Mouse (Mus musculus) activated CD4-positive, CD25-positive, alpha-beta regulatory T cell, adult 4 months (primary cell): ENCODE measurements around the gene Prrt4. TPM values are rescaled to one million over a fixed set of nuclear protein-coding genes. Genes with fewer than 3 reads are reported as not detected.
"Not testable (repeated sequence)": the region's sequence is repeated elsewhere in the genome, so short reads cannot be mapped to it uniquely, and the experiment has no call there.

Source experiments
- ATAC-seq: one replicate; pipeline ENCODE4 v1.8.0; 2017
- polyA plus RNA-seq, 2 experiments: library from polyadenylated mRNA; unstranded; fragments of 100-300 nt; shearing (Covaris generic); gene quantifications; one replicate each; pipeline ENCODE4 v1.2.1; 2017

The Prrt4 gene
- not detected for polyA plus RNA-seq

DNA sequence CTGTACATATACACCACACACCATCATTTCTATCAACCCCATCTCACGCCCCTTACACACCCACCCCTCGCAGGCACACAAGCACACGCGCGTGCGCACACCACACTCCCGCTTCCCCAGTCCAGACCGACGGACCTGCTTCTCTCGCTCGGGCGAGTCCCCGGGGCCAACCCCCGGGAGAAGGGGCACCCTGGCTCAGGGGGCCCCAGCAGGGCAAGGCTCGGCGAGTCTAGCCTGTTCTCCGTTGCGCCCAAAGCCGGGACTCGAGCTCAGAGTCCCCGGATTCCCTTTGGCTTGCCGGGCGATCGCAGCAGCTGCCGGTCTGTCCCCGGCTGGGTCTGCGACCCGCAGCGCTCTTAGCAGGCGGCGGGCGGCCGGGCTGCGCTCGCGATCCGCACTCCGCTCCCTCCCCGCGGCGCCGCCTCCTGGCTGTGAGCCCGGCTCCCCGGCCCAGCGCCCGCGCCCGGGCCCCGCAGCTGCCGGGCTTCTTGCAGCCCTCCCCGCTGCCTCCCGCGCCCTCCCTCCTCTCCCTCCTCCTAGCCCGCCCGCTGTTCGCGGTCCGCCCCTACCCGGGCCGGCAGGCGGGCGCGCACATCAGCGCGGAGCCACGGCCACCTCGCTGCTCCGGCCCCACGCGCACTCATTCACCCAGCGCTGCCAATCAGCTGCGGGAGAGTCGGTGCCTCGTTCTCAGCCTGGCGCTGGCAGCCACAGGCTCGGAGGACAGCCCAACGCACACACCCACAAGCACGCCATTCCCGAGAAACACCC lies at the start of gene Prrt4:
Gene Prrt4 (minus strand): TSS at position 697 of the 771 bp plus-strand sequence.
- ATAC-seq, result no peak

DNA sequence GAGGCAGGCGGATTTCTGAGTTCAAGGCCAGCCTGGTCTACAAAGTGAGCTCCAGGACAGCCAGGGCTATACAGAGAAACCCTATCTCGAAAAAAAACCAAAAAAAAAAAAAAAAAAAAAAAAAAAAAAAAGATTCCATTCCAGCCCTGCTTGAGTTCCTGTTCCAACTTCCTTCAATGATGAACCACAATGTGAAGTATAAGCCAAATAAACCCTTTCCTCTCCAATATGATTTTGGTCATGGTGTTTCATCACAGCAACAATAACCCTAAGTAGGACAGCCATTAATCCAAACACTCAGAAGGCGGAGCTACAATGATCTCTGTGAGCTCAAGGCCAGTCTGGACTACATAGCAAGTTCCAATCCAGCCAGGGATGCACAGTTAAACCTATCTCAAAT lies 38.3 kb upstream of the Prrt4 start:
- not testable (repeated sequence) for ATAC-seq

DNA sequence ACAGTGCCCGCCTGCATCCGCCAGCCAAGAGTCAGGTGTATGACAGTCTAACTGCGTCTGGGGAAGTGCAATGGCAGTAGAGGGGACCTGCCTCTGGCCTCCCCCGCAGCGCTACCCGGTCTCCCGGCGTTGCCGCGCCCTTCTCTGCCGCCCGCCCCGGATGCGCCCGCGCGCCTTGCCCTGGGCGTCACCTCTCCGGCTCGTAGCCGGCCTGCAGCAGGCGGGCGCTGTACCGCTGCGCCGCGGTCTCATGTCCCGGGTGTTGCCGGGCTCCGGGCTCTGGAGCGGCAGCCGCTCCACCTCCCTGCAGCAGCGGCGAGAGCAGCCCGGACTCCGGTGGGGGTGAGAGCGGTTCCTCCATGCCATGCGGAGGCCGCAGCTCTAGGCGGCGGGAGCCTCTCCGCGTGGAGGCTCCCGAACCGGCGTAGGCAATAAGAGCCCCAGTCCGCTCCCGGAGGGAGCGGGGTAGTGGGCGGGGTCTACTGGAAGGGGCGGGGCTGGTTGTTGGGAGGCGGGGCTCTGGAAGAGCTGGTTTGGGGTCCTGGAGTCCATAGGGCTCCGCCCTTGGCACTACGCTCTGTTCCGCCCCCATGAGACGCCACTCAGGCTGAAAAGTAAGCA lies 36.6 kb upstream of the Prrt4 start, which contains the start of gene Impdh1:
Gene Impdh1 (minus strand): TSS at position 484 of the 621 bp plus-strand sequence.
- peak; percentile 66 for ATAC-seq

DNA sequence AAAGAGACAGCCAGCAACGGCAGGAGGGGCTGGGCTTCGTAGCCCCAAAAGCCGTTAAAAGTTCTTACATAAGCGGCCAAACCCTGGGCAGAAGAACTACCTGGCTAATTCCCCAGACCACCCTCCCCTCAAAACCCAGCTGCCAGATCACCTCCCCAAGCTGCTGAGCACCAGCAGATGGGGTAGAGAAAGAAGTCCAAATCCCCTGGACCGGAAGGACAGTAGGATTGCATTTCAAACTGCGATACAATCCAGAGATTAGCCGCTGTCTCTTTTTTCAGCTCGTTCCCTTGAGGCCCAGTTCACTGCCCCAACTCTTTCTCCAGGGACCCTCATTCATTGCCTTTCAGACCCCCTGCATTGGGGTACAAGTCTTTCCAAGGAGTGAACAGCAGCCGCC lies 35.8 kb upstream of the Prrt4 start:
- ATAC-seq, result no peak

DNA sequence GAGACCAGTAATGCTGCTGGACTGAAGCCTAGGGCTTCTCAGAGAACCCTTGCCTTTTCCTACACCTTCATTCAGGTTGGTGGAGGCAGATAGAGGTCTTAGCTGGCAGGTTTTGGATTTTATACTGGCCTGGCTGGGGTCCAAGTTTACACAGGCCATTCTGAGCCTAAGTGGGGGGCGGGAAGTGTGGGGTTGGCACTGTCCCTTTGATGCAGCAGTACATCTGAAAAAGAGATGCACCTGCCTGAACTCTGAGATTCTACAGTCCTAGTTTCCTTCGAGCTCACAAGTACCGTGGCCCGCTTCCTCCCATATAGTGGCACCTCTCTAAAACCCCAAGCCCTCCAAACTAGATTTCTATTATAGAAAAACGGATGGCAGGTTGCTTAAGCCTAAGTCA lies 35.4 kb upstream of the Prrt4 start:
- ATAC-seq, result no peak

DNA sequence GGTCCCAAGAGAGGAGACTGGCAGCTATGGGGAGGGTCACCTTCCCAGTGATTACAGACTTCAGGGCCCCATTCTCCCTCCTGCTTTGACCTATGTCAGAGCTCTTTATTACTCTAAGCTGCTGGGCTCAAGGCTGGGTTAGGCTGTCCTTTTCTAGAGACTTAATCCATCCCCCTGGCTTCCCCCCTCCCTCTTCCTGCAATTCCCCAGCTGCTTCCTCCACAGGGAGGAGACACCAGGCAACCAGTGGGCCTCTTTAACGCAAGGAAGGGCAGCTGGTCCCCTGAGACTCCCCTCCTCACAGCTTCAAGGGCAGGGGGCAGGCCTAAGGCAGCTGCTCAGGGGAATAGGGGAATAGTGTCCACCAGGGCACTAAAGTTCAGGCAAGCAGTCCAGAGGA lies 34.9 kb upstream of the Prrt4 start:
- ATAC-seq, result no peak

DNA sequence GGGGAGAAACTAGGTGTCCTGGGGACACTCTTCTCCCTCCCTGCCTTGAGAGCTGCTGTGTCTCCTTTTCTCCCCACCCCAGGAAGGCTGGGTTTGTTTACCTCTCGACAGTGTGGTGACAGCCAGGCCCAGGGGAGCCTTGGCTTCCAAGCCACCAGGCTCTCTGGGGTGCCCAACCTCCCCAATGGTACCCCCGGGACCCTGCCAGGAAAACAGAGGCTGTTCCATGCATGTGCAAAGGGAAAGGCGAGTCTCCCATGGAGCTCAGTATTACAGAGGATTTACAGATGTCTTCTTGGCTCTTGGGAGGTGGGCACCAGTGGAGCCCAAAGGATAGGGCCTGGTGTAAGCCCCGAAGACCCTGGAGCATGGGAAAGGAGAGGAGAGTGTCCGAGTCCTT lies 34.1 kb upstream of the Prrt4 start:
- ATAC-seq, result no peak

DNA sequence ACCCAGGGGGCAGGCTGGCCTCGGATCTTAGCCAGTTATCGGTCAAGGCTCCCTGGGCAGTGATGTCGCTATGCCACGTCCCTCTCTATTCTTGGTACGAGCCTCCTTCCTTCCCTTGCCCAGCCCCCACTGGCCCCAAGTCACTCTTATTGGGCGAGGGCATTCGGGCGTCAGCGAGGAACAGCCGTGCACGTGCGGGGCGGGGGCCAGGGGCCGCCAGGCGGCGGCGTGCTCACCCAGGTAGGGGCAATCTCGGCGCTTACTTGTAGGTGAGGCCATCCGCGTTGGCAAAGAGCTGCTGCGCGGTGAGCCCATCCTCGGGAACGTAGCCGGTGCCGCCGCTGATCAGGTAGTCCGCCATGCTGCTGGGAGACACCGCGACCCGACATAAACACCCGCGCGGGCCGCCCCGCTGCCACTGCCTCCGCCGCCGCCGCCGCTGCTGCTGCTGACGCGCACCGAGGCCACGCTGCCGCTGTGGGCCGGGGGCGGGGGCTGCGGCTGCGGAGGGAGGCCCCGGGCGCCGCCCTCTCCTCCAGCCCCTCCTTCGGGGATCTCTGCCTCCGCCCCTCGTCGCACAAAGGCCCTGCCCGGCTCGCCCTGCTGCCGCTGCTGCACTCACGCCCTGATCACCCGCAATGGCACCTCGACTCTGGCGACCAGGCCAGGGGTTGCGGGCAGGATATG lies 32.6 kb upstream of the Prrt4 start:
- ATAC-seq, result peak; percentile 66

DNA sequence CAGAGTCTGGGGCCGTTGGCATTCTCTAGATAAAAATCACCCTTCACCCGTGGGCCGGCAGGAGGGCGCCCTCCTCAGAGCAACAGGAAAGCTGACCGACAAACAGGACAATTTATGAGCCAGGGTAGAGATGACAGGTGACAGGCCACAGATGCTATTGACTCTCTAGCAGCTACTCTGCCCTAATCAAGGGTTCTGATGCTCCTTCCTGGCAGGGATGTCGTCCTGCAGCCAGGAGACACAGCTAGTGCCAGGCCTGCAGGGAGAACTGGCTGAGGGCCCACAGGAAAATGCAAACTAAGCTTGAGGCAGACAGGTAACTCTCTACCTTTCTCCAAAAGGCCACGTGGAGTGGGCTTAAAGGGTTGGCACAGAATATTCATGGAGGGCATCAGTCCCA lies 31.8 kb upstream of the Prrt4 start:
- no peak for ATAC-seq

DNA sequence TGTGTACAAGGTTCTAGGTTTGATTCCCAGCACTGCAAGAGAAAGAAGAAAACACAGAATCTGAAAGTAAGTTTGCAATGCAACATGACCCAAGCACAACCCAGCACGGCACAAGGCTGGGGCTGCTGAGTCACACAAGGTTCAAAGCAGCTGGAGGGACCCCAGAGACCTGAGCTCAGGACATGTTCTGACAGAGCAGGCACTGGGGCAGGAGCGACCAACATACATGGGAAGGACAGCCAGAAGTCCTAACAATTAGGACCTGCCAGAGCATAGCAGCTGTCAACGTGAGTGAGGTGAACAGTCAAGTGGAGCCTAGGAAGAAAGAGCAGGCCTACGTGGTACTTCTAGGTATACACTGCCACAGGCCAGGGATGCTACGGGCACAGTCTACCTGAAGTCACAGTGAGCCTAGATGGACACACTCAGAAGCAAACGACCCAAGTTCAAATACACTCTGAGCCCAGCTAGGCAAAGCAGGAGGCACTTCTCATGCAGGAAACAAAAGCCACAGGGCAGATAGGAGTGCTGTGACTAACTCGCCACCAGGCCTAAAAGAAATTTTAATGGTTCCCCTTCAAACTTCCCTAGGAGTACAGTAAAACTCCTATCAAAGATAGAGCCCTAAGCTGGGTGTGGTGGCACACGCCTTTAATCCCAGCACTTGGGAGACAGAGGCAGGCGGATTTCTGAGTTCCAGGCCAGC lies 31.0 kb upstream of the Prrt4 start:
- no peak for ATAC-seq

DNA sequence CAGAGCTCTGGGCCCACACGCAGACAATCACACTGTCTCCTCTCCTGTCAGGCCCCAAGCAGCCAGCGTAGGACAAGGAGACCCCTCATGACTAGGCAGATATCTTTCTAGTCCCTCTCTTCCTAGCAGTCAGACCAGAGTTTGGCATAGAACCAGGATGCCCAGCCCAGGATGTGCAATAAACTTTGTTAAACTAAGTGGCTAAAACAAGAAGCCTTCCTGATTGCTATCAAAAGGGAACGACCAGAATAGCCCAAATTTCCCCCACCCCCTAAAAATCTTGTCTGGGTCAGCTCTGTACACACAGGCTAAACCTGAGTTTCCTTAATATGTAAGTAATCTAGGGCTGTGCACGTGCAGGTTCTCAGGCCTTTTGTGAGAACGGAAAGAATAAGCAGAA lies 28.8 kb upstream of the Prrt4 start:
- ATAC-seq, result no peak

DNA sequence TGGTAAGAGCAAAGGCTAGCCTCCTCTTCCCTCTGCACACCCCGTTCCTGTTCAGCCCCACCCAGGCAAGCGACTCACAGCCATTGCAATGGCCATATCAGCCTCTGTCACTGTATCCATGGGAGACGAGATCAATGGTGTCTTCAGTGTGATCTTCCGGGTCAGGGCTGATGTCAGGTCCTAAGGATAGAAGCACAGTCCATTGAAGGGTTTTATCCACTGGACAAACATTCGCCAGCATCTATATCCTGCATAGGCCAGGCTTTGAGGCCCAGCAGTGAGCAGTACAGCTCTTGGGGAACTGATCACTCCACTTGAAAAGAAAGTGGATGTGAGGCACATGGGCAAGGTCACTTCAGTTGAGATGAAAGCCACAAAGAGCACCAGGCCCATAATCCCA lies 27.6 kb upstream of the Prrt4 start:
- ATAC-seq, result no peak

DNA sequence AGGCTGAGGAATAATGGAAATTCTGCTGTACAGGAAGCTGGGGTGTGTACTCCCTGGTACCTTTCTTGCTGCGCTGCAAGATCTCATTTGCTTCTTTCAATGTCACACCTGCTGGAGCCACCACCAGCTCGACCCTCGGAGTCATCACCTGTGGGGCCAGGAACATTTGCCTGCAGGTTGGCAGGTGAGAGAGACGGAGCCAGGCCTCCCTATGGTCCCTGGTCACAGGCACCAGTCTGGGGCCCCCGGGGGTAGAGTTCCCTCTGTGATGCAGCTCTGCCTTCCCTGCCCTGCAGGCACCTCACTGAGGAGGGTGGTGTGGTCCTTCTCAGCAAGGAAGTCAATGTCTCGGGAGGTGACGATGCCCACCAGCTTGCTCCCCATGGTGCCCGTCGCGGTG lies 26.6 kb upstream of the Prrt4 start:
- ATAC-seq, result no peak

DNA sequence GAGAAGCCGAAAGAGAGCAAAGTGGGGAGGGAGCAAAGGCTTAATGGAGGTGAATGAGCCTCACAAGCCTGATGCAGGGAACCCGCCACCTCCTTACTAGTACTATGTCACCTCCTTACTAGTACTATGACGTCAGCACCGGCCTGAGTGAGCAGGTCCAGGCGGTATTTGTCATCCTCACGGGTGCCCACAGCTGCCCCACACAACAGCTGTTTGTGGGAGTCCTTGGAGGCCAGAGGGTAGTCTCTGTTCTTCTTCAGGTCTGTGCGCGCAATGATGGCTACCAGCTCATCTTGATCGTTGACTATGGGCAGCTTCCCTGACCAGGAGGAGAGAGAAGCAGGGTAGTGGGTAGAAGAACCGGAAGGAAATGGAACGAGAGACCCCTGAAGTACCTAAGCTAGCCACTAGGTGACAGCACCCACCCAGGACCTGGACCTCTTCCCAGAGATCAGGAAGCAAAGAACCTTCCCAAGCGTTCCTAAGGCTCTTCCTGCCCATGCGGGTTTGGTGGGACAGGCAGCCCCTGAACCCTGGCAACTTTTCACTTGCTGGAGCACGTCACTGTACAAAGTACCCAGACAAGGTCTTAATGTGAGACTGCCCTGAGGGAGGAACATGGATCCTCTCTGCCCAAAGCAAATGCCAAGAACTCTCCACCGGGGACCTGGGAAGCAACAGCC lies 25.7 kb upstream of the Prrt4 start:
- ATAC-seq, result peak; percentile 61

DNA sequence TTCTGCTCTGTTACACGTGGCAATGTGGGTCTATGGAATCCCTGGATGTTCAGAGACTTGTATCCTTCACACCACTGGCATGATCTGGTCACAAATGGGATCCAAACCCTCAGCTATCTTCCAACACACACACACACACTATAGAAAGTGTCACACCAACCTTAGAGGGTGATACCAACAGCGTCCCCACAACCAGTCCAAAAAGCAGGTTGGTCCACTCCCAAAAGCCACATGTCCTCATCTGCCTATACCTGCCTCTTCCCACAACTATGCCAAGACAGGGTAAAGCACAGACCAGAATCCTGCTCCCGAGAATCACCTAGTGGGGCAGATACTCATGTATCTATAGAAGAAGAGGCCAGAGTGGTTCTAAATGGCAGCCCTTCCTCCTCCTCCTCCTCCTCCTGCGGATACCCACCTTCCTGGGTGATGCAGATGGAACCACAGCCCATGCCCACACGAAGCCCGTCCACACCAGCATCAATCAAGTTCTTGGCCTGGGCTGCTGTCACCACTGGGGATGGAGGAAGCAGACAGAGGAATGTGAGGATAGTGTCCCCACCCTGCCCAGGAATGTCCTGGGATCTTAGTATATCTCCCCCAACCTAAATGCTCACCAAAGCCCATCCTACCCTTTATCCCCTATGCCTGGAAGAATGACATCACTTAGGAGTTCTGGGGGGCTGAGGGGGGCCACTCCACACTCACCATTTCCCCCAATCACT lies 24.6 kb upstream of the Prrt4 start:
- no peak for ATAC-seq

DNA sequence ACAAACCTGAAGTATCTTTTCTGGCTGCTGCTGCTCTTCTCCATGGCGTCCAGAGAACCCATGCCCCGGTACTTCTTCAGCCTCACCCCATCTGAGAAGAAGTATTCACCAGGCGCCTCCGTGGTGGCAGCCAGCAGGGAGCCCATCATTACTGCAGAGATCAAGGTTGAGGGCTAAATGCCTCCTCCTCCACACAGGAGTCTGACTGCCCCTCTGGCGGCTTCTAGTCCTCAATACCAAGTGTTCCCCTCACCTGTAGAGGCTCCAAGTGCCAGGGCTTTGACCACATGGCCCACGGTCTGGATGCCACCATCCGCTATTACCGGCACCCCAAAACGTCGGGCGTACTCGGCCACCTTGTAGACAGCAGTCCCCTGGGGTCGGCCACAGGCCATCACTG lies 23.7 kb upstream of the Prrt4 start:
- ATAC-seq, result no peak

DNA sequence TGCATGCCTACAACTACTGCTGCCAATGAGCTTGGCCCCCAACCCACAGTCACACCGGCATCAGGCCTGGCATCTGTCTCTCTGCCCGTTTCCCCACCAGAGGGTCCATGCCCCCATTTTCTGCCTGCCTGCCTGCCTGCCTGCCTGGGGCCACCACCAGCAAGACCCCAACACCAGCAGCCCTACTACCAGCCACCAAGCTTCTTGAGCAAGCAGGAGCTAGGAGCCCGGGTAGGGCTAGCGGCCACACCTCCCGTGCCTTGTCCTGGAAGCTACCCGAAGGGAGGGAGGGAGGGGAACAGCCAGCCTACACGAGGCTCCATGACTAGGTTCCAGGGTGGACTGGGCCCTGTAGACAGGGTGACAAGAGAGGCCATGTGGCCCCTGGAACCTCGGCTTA lies 22.6 kb upstream of the Prrt4 start:
- ATAC-seq, result no peak

DNA sequence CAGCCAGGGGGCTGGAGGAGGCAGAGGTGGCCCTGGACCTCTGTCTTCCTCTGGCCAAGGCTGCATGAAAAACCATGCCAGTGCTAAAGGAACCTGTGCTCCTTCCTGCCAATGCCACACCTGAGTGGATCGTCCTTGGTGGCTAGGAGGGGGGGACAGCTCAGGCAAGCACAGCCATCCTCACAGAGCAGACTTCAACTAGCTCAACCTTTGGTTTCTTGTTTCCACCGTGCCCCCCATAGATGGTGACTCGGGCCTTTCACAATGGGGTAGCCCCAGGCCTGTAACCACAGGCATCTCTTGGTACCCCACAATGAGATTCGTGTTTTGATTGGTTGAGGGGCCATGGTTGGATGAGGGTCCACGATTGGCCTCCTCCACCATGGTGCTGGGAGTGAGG lies 22.0 kb upstream of the Prrt4 start:
- no peak for ATAC-seq

DNA sequence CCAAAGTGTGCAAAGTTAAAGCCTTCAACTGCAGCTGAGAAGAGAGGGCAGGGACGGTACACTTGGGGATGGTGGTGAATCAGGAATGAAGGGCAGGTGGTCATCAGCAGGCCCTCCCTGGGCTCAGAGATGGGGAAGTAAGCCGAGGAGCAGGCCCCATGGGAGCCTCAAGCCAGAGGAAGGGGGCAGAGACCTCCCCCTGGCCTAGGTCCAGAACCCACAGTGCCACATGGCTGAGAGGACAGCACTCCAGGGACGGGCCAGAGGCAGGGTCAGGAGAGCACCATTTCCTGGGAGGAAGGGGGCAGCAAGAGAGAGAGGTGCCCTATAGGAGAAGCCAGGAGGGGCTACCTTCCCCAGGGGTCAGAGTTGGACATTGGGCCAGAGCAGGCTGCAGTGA lies 21.1 kb upstream of the Prrt4 start:
- no peak for ATAC-seq

DNA sequence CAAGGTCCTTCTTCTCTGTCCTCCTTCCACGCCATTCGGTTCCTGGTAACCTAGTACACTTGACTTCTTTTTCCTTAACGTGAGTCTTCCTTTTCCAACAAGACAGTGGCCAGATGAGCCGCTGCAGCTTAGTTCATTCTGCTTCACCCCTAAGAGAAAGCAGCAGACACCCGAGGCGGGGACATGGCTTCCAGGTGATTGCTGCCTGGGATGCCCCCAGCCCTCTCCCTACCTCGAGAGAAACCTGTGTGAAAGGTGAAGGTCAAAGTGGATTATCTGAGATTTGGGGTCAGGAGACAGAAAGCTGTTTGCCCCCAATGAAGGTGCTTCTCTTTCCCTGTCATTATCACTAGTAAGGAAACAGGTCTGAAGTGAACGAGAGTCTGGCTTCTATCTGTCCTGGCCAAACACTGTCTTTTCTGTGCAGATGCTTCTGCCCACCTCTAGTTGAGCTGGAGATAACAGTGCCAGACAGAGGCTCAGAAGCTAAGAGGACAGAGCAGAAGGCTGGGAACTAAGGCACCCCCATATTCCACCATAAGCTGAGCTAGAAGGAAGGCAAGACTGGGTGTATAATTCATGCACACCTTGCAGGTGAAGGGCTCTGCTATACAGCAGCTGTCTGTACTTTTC lies 20.0 kb upstream of the Prrt4 start:
- ATAC-seq, result no peak
